Mouse (Mus musculus): ENCODE results near the gene B4galt3.
A peak's percentile ranks its signal among the peaks of the same experiment; 100 is the strongest.

B4galt3 gene

GRCm38 (mm10) chr1:171265971-171266744 is 4.0 kb upstream of the B4galt3 start:
- no peak for DNase-seq (ENCODE audit: low spot score)

- no peak for DNase-seq (ENCODE audit: low spot score)
Observed at GRCm38 (mm10) chr1:171268341-171268740, 1.8 kb upstream of the B4galt3 start.

- no peak for DNase-seq (ENCODE audit: low spot score)
Observed at GRCm38 (mm10) chr1:171270573-171270900, 409 bp downstream of the B4galt3 start.

- DNase-seq (ENCODE audit: low spot score) = peak; percentile 78
Observed at GRCm38 (mm10) chr1:171271196-171271595, 1.1 kb downstream of the B4galt3 start.

GRCm38 (mm10) chr1:171271622-171272021 is 1.5 kb downstream of the B4galt3 start:
- no peak for DNase-seq (ENCODE audit: low spot score)

GRCm38 (mm10) chr1:171272086-171272485 is 2.0 kb downstream of the B4galt3 start:
- DNase-seq (ENCODE audit: low spot score) = no peak

GRCm38 (mm10) chr1:171274171-171274570 is 4.0 kb downstream of the B4galt3 start:
- no peak for DNase-seq (ENCODE audit: low spot score)

- no peak for DNase-seq (ENCODE audit: low spot score)
Observed at GRCm38 (mm10) chr1:171275144-171275734, 5.1 kb downstream of the B4galt3 start.

- no peak for DNase-seq (ENCODE audit: low spot score)
Observed at GRCm38 (mm10) chr1:171276110-171276748, 6.1 kb downstream of the B4galt3 start.

- DNase-seq (ENCODE audit: low spot score) = no peak
Observed at GRCm38 (mm10) chr1:171277736-171278135, 7.6 kb downstream of the B4galt3 start.

GRCm38 (mm10) chr1:171278436-171278835 is 8.3 kb downstream of the B4galt3 start:
- DNase-seq (ENCODE audit: low spot score) = no peak

- no peak for DNase-seq (ENCODE audit: low spot score)
Observed at GRCm38 (mm10) chr1:171279012-171279705, 9.0 kb downstream of the B4galt3 start.

- no peak for DNase-seq (ENCODE audit: low spot score)
Observed at GRCm38 (mm10) chr1:171279721-171280120, 9.6 kb downstream of the B4galt3 start.

- no peak for DNase-seq (ENCODE audit: low spot score)
Observed at GRCm38 (mm10) chr1:171280250-171280915, 10.3 kb downstream of the B4galt3 start.

- DNase-seq (ENCODE audit: low spot score) = peak; percentile 99
Observed at GRCm38 (mm10) chr1:171280916-171281527, 10.9 kb downstream of the B4galt3 start, which contains the start of gene Ppox. TSS of gene Ppox (minus strand) at chr1:171281186.

GRCm38 (mm10) chr1:171281528-171281923 is 11.4 kb downstream of the B4galt3 start:
- peak; percentile 92 for DNase-seq (ENCODE audit: low spot score)

- DNase-seq (ENCODE audit: low spot score) = no peak
Observed at GRCm38 (mm10) chr1:171282086-171282805, 12.1 kb downstream of the B4galt3 start.

GRCm38 (mm10) chr1:171283188-171284160 is 13.3 kb downstream of the B4galt3 start:
- DNase-seq (ENCODE audit: low spot score) = no peak

- no peak for DNase-seq (ENCODE audit: low spot score)
Observed at GRCm38 (mm10) chr1:171284491-171284890, 14.4 kb downstream of the B4galt3 start.
